Mouse (Mus musculus) gastrocnemius, adult 2 months (tissue): ENCODE results near the gene Magi1. TPM values are rescaled to one million over a fixed set of nuclear protein-coding genes. Genes with fewer than 3 reads are reported as not detected.

Source experiments
- DNase-seq: peaks from one replicate; pipeline ENCODE4 v3.0.0; 2022
- H3K27ac ChIP-seq: fragments of 200-600 bp; 2 replicates; pipeline ENCODE4 v1.8.1; 2022; ENCODE audit warnings: mild to moderate bottlenecking
- H3K4me3 ChIP-seq: fragments of 200-600 bp; 2 replicates; pipeline ENCODE4 v1.8.1; 2022; ENCODE audit warnings: mild to moderate bottlenecking, moderate library complexity
- CTCF ChIP-seq: fragments of 200-600 bp; IDR thresholded peaks from 2 replicates; pipeline ENCODE4 v1.8.1; 2022; ENCODE audit warnings: antibody characterized with exemption, mild to moderate bottlenecking, moderate library complexity
- intact Hi-C: fragments of 180-260 bp; cut with DNase I; formaldehyde crosslinking; loops from one replicate; pipeline ENCODE4 v1.15.1; 2025
- total RNA-seq, 2 experiments: library from RNA; stranded (reverse); gene quantifications; 2 replicates each; pipeline ENCODE4 v1.2.3; 2021

Magi1 gene
- total RNA-seq, 2 experiments from 2014 or later = 4.2 to 4.5 TPM

DNA sequence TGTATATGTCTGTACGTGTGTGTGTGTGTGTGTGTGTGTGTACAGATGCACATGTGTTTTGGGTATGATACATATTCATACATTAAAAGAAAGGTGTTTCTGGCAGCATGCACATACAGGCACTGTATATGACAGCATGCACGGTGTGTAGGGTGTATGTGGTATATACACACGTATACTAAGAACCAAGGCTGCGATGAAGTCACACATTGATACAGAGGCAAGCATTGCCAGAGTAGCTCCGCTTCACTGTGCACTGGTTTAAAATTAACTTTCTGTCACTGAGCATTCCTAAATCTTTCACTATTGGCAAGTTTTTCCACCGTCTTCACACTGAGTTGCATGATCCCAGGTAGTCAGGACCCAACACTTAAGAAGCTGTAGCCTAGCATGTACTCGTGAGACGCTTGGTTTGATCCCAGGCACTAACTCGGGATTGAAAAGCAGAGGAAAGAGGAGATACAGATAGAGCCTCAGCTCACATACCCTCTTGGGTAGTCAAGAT lies 34.4 kb downstream of the Magi1 start:
- no peak for TF ChIP-seq CTCF
- Histone ChIP-seq H3K27ac (no peak overlapping the region), H3K4me3 (no peak overlapping the region)
- DNase-seq = no peak
- intact Hi-C loops = no loop called here

DNA sequence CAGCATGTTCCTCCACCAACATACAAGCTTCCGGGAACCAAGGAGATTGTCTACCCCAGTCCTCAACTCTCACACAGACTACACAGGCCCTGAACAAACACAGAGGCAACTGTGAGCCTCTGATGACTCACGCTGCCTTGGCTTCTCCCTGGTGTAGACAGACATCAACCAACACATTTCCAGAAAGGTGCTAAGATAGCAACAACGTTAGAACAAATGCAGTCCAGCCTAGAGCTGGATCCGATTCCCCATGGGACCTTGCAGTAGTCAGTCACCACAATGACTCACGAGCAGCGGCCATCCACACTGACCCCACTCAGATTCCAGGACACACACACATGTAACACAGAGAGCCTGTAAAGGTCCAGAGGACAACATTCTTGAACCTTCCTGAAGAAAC lies 42.5 kb downstream of the Magi1 start:
- intact Hi-C loops = no loop called here
- no peak for DNase-seq
- no peak for TF ChIP-seq CTCF
- Histone ChIP-seq H3K4me3 (no peak overlapping the region), H3K27ac (no peak overlapping the region)

DNA sequence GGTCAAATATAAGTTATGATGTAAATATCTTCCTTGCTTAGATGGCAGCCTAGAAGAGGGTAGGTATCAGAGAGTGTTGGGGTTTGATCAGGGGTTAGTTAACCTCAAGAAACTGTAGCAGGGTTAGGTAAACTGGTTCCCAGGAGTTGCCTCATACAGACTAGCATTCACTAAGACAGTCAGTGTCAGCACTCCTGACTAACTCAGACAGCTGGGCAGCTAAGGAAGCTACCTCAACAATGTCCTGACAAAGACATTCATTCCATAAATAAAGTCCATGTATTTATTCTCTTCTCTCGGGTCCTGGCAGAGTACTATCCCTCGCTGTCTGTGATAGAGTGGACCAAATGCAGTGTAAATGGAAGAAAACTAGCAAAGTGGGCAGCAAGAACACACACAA lies 45.1 kb downstream of the Magi1 start:
- Histone ChIP-seq H3K4me3 (no peak overlapping the region), H3K27ac (no peak overlapping the region)
- intact Hi-C loops = no loop called here
- TF ChIP-seq CTCF = no peak
- no peak for DNase-seq

DNA sequence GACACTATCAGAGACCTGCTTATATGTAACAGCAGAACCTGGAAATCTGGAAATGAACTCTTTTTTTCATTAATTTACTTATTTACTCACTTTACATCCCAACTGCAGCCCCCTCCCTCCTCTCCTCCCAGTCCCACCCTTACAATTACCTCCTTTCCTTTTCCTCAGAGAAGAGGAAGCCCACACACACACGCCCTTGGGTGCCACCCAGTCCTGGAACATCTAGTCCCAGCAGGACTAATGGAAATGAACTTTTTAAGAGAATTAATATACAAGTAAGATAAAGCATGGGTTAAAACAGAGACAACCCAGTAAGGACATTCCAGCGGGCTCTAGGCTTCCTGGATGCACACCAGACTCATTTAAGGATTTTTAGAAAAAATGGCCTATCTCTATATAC lies 46.8 kb downstream of the Magi1 start:
- intact Hi-C loops = no loop called here
- no peak for TF ChIP-seq CTCF
- DNase-seq = no peak
- peak overlapping the region; percentile 50 for H3K27ac ChIP-seq
- H3K4me3 ChIP-seq = no peak overlapping the region

DNA sequence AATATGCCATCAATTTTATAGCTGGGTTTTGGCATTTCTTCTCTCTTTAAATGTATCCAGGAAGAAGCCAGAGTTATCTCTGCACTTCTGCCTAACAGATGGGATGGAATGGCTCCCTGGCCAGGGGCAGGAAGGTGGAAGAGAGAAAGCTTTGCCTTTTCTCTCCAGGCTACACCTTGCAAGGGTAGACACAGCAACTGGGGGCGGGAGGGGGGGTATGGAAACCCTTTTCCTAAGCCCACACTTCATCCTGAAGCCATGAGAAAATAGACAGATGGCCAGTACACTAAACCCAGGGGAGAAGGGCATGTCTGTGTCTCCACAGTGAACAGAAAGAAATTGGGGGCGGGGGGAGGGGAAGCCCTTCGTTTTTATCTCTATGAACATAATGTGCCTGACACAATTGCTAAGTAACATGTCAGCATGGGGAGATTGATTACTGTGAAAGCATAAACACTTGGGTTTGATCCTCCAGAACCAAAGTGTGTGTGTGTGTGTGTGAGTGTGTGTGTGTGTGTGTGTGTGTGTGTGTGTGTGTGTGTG lies 51.4 kb downstream of the Magi1 start:
- no peak for TF ChIP-seq CTCF
- intact Hi-C loops = no loop called here
- no peak for DNase-seq
- no peak overlapping the region for H3K4me3 ChIP-seq
- no peak overlapping the region for H3K27ac ChIP-seq

DNA sequence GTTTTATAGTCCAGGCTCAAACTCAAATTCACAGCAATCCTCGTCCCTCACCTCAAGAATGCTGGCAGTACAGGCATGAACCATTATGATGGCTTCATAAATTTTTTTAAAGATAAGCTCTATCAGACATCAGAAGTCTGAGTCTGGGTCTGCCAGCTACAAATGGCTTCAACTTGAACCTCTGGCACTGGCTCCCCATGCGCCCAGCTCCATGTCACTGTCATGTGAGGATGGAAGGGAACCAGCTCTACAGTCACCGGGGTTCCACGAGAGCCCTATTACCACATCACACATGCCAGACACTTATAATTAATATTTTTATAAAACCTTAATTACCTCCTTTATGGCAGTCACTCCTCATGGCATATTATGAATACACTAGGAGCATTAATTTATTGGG lies 51.9 kb downstream of the Magi1 start:
- no peak overlapping the region for H3K4me3 ChIP-seq
- no peak for TF ChIP-seq CTCF
- H3K27ac ChIP-seq = no peak overlapping the region
- intact Hi-C loops = no loop called here
- DNase-seq = no peak

DNA sequence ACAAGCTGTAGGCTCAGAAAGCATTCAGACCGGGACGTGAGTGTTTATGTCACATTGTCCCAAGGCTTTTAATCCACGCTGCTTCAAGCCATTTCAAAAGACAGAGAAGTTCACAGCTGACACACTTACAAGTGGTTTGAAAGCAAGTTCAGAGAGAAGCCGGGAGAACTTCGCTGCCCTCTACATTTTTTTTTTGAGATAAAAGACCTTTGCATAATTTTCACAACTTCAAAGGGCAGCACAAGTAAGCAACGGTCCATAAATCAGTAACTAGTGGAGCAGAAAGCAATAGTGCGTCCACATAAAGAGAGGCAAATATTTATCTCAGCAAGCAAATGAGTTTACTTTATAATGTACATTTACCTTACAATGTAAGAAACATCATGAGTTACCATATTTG lies 52.4 kb downstream of the Magi1 start:
- no peak overlapping the region for H3K27ac ChIP-seq
- H3K4me3 ChIP-seq = no peak overlapping the region
- DNase-seq = no peak
- intact Hi-C loops = no loop called here
- TF ChIP-seq CTCF = no peak

DNA sequence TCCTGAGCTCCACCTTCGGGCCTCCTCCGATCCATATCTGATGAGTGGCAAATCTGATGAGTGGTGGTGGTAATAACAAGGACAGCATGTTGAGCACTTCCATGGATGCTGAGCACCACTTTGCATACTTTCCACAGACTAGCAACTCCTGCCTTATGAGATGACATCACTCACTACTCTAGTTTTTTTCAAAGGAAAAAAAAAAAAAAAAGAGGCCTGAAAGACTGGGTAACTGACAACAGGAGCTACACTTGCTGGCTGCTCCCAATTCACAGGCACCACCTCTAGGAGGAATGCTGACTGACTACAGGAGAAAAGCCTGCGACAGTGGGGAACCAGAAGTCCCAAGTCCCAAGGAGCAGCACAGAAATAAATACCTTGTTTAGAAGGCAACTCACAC lies 52.8 kb downstream of the Magi1 start:
- intact Hi-C loops = no loop called here

DNA sequence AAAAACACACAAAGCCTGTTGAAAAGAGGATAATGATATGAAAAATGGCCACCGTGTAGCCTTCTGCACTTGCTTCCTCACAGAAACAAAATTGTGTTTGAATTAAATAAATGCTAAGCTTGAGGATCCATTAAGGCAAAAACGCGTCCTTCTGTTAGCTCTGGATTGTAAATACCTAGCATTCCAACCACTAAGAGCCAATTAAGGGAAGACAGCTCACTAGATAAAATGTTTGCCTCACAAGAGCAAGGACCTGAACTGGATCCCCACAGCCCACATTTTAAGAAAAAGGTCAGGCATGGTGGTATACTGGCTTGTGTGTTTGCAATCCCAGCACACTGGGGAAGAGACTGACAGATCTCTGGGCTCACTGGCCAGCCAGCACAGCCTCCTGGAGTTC lies 53.6 kb downstream of the Magi1 start:
- intact Hi-C loops = no loop called here
- TF ChIP-seq CTCF = no peak
- DNase-seq = no peak
- no peak overlapping the region for H3K27ac ChIP-seq
- H3K4me3 ChIP-seq = no peak overlapping the region

More for the DNA sequence above, 52.8 kb downstream of the Magi1 start:
- no peak for DNase-seq
- Histone ChIP-seq H3K27ac (no peak overlapping the region), H3K4me3 (no peak overlapping the region)
- no peak for TF ChIP-seq CTCF

DNA sequence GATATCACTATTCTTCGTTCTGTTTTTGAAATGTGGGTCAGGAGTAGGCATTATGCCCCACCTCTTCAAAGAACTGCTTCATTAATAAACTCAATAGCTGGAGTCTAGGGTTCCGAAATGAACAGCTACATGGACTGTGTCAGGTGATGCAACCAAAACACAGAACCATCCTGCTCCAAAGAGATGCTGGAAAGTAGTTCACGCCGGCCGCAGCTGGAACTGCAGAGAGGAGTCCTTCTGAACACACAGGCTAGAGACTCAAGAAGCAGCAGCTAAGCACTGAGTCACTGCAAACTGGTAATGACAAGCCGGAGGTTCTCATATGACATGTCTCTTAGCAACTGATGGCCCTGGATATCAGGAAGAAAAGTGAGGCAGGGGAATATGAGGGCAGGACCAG lies 57.5 kb downstream of the Magi1 start:
- 0 out of 2 replicates have a peak, but pooled peaks have one; percentile 6 for TF ChIP-seq CTCF
- Histone ChIP-seq H3K4me3 (peak overlapping the region; percentile 42), H3K27ac (peak overlapping the region; percentile 72)
- intact Hi-C loops = no loop called here
- DNase-seq = no peak

DNA sequence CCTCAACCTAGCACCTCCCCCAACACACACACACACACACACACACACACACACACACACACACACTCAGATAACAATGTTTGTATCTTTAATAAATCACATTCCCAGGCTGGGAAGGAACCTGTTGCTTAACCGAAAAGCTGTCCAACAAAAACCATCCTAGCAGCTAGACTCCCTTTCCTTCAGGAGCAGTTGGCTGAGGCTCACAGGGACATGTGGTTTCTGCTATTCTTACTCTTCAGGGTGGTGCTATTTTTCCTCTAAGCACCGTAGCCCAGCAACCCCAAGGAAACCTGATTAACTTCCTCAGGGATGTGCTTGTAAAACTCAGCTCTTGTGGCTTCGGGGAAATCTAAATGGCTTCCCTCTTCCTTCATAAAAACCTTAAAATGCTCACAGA lies 57.9 kb downstream of the Magi1 start:
- intact Hi-C loops = no loop called here
- no peak for TF ChIP-seq CTCF
- peak overlapping the region; percentile 42 for H3K4me3 ChIP-seq
- peak; percentile 45 for DNase-seq
- peak overlapping the region; percentile 72 for H3K27ac ChIP-seq

DNA sequence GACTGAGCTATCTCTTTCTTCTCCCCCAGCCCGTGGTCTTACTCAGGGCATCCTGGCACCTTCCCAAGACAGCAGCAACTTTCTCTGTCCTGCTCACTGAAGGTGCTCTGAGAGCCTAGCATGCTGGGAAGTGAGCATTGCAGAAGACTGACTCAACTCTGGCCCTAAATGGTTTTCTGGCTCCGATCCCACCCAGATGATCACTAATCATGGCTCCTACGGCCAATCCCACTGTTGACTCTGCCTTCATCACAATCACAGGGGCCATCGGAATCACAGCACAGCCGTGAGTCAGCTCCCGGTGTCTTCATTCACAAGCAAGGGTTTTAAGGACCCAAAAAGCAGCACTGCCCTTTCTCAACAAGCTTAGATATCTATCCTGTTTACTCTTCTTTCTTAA lies 58.6 kb downstream of the Magi1 start:
- peak; percentile 29 for DNase-seq
- intact Hi-C loops = no loop called here
- peak overlapping the region; percentile 72 for H3K27ac ChIP-seq
- H3K4me3 ChIP-seq = peak overlapping the region; percentile 32
- no peak for TF ChIP-seq CTCF

DNA sequence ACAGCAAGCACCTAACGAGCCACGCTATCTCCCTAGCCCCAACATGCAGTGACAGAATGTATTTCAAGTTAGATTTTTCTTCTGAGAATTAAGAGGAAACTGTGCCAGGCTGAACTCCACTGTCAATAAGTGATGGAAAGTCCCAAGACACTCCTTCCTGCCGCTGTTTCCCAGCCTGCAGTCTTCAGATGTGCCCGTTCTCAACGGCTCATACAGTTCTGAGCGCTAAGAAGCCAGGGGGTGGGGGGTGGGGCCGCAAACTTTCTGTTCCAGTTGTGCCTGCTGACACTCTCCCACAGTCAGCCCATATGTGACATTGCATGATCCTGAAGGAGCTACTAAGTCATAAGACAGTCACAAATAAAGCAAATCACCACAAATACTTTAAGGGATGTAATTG lies 61.5 kb downstream of the Magi1 start:
- intact Hi-C loops = no loop called here
- no peak for DNase-seq
- no peak for TF ChIP-seq CTCF

DNA sequence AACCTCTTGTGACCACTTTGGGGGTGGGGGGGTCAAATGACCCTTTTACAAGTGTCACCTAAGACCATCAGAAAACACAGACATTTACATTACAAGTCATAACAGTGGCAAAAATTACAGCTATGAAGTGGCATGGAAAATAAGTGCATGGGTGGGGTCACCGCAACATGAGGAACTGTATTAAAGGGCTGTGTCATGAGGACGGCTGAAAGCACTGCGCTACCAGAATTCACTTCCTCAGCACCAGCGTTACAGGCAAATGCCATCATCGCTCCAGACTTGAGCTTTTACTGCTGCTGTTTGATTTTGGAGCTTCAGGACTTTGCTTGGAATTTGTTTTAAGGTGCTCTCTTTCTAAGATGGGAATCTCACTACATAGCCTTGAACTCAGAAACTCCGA lies 62.0 kb downstream of the Magi1 start:
- Histone ChIP-seq H3K4me3 (no peak overlapping the region), H3K27ac (no peak overlapping the region)
- TF ChIP-seq CTCF = no peak
- intact Hi-C loops = no loop called here
- no peak for DNase-seq

More for the DNA sequence above, 61.5 kb downstream of the Magi1 start:
- Histone ChIP-seq H3K27ac (no peak overlapping the region), H3K4me3 (no peak overlapping the region)

DNA sequence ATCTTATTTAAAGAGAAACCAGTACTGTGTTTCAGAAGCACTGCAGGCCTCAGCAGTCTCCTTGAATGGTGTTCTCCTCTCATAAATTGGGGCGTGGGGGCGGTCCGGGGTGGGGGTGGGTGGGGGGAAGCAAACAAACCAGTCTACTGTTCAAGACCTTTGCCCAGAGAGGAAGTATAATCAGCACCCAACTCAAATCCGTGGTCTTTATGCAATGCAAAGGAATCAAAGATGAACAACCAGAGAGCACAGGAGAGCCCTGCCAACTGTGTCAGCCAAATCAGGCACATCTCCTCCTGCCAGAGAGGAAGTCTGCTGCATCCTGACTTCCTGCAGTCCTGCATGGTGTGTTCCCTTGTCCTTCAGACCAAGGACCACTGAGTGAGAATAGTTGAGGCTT lies 65.6 kb downstream of the Magi1 start:
- Histone ChIP-seq H3K4me3 (no peak overlapping the region), H3K27ac (no peak overlapping the region)
- DNase-seq = no peak
- intact Hi-C loops = no loop called here
- no peak for TF ChIP-seq CTCF
